8 mouse cellular contexts compared by ENCODE assay signal in genomic region chr4:148166431-148166830, GRCm38 (mm10). TPM values are rescaled to one million over a fixed set of nuclear protein-coding genes. Genes with fewer than 3 reads are reported as not detected.
DNase-seq lines count a peak whose midpoint lies in the region; ATAC-seq and TF ChIP-seq lines count a peak whose summit lies in the region.

No protein-coding gene starts in this region.

- no peak overlapping the region for H3K27ac ChIP-seq in heart, embryonic 13.5 days (replicated peaks)
- H3K27ac ChIP-seq in embryonic facial prominence, embryonic 15.5 days (replicated peaks), result no peak overlapping the region
- H3K27ac ChIP-seq in layer of hippocampus, adult 2 months, result peak overlapping the region; percentile 90
- H3K27ac ChIP-seq in midbrain, embryonic 15.5 days, result peak overlapping the region; percentile 53

- TF ChIP-seq CTCF in layer of hippocampus, adult 2 months (conservative IDR thresholded peaks at IDR 0.05), result no peak

- WGBS in heart, embryonic 13.5 days, result 9% methylated on average over 10 of the region's 10 CpGs
- WGBS in embryonic facial prominence, embryonic 15.5 days, result 5% methylated on average over 10 of the region's 10 CpGs
- WGBS in midbrain, embryonic 15.5 days, result 3% methylated on average over 10 of the region's 10 CpGs

- no peak overlapping the region for H3K9ac ChIP-seq in heart, embryonic 13.5 days
- no peak overlapping the region for H3K9ac ChIP-seq in embryonic facial prominence, embryonic 15.5 days
- peak overlapping the region; percentile 10; the same call in 1 of the 2 replicates for H3K9ac ChIP-seq in midbrain, embryonic 15.5 days

- peaks cover 94% of the 10 kb centered on the region for H3K27me3 ChIP-seq in heart, embryonic 13.5 days (replicated peaks)
- peaks cover 80% of the 10 kb centered on the region for H3K27me3 ChIP-seq in embryonic facial prominence, embryonic 15.5 days
- peaks cover 64% of the 10 kb centered on the region for H3K27me3 ChIP-seq in midbrain, embryonic 15.5 days (replicated peaks)

- ATAC-seq in heart, embryonic 13.5 days (ENCODE audit: extremely low read depth, insufficient number of reproducible peaks, low FRiP score, low TSS enrichment), result no peak
- ATAC-seq in embryonic facial prominence, embryonic 15.5 days (ENCODE audit: insufficient number of reproducible peaks, low FRiP score, low TSS enrichment, low read depth), result no peak
- peak; percentile 49; the same call in 1 of the 2 replicates for ATAC-seq in midbrain, embryonic 15.5 days (replicated peaks)
- ATAC-seq in activated CD4-positive, CD25-positive, alpha-beta regulatory T cell, adult 4 months, result no peak

- H3K9me3 ChIP-seq in heart, embryonic 13.5 days, result no peaks in the 10 kb centered on the region
- H3K9me3 ChIP-seq in embryonic facial prominence, embryonic 15.5 days (replicated peaks), result no peaks in the 10 kb centered on the region
- H3K9me3 ChIP-seq in midbrain, embryonic 15.5 days, result no peaks in the 10 kb centered on the region

- intact Hi-C loops in heart, postnatal 25 days (cut with DNase I), result no loop called here

- H3K4me3 ChIP-seq in heart, embryonic 13.5 days, result peak overlapping the region; percentile 20
- H3K4me3 ChIP-seq in embryonic facial prominence, embryonic 15.5 days (replicated peaks), result peak overlapping the region; percentile 15; the same call in 1 of the 2 replicates
- H3K4me3 ChIP-seq in layer of hippocampus, adult 2 months, result peak overlapping the region; percentile 37; the same call in 1 of the 2 replicates
- H3K4me3 ChIP-seq in midbrain, embryonic 15.5 days, result no peak overlapping the region

- no peaks in the 10 kb centered on the region for H3K36me3 ChIP-seq in heart, embryonic 13.5 days
- H3K36me3 ChIP-seq in embryonic facial prominence, embryonic 15.5 days, result no peaks in the 10 kb centered on the region
- no peaks in the 10 kb centered on the region for H3K36me3 ChIP-seq in midbrain, embryonic 15.5 days (replicated peaks)

- peak overlapping the region; percentile 38 for H3K4me2 ChIP-seq in heart, embryonic 13.5 days
- H3K4me2 ChIP-seq in embryonic facial prominence, embryonic 15.5 days (replicated peaks), result peak overlapping the region; percentile 38
- H3K4me2 ChIP-seq in midbrain, embryonic 15.5 days, result peak overlapping the region; percentile 31

- H3K4me1 ChIP-seq in heart, embryonic 13.5 days, result peaks cover 18% of the 10 kb centered on the region
- H3K4me1 ChIP-seq in embryonic facial prominence, embryonic 15.5 days, result peaks cover 23% of the 10 kb centered on the region
- peaks cover 33% of the 10 kb centered on the region for H3K4me1 ChIP-seq in midbrain, embryonic 15.5 days

- no peak for DNase-seq in heart, postnatal 25 days (ENCODE audit: low spot score)
- DNase-seq in layer of hippocampus, adult 2 months (ENCODE audit: low spot score in 2 of 2), result peak; percentile 77 to 90
- DNase-seq in urinary bladder, postnatal 36 days (ENCODE audit: low spot score in 2 of 2), result no peak
- DNase-seq in ovary, postnatal 14 days (ENCODE audit: low spot score), result no peak

RNA-seq across cellular contexts. Expression of gene Fbxo2, which starts 6.0 kb away (rescaled TPM):
- polyA plus RNA-seq in heart, embryonic 13.5 days (2015; fragmentation: Nextera tagmentation; extraction: Ambion mirVana), result 1.0 and 1.6 TPM in 2 replicates
- total RNA-seq in heart, postnatal 25 days (2021), result under 1 TPM in 1 of 2 experiments, not detected in 1; 0.20 TPM
- 3.7 and 4.2 TPM in 2 replicates for polyA plus RNA-seq in embryonic facial prominence, embryonic 15.5 days (2015; fragmentation: Nextera tagmentation; extraction: Ambion mirVana)
- 100 to 1,000 TPM in 1 of 2 experiments, 10 to 100 TPM in 1; 99.8 to 106 TPM for total RNA-seq in layer of hippocampus, adult 2 months (2021)
- polyA plus RNA-seq in midbrain, embryonic 15.5 days (2015; fragmentation: Nextera tagmentation; extraction: Ambion mirVana), result 5.9 and 6.2 TPM in 2 replicates
- polyA plus RNA-seq in activated CD4-positive, CD25-positive, alpha-beta regulatory T cell, adult 4 months (2017; shearing (Covaris generic)), result not detected

RNA-seq across cellular contexts. Expression of gene Fbxo44, which starts 6.1 kb away (rescaled TPM):
- polyA plus RNA-seq in heart, embryonic 13.5 days (2015; fragmentation: Nextera tagmentation; extraction: Ambion mirVana), result 20.9 and 26.9 TPM in 2 replicates
- 10 to 100 TPM; 16.0 to 16.9 TPM for total RNA-seq in heart, postnatal 25 days (2021)
- polyA plus RNA-seq in embryonic facial prominence, embryonic 15.5 days (2015; fragmentation: Nextera tagmentation; extraction: Ambion mirVana), result 7.8 and 9.2 TPM in 2 replicates
- total RNA-seq in layer of hippocampus, adult 2 months (2021), result 100 to 1,000 TPM; 136 to 141 TPM
- polyA plus RNA-seq in midbrain, embryonic 15.5 days (2015; fragmentation: Nextera tagmentation; extraction: Ambion mirVana), result 93.3 and 97.6 TPM in 2 replicates
- polyA plus RNA-seq in activated CD4-positive, CD25-positive, alpha-beta regulatory T cell, adult 4 months (2017; shearing (Covaris generic)), result 1 to 10 TPM in 1 of 2 experiments, under 1 TPM in 1; 0.29 to 6.2 TPM

RNA-seq across cellular contexts. Expression of gene Fbxo6, which starts 14.5 kb away (rescaled TPM):
- 18.6 and 19.6 TPM in 2 replicates for polyA plus RNA-seq in heart, embryonic 13.5 days (2015; fragmentation: Nextera tagmentation; extraction: Ambion mirVana)
- 10 to 100 TPM; 34.5 to 37.5 TPM for total RNA-seq in heart, postnatal 25 days (2021)
- polyA plus RNA-seq in embryonic facial prominence, embryonic 15.5 days (2015; fragmentation: Nextera tagmentation; extraction: Ambion mirVana), result 20.5 and 22.8 TPM in 2 replicates
- total RNA-seq in layer of hippocampus, adult 2 months (2021), result 10 to 100 TPM; 25.4 to 29.8 TPM
- 21.6 and 21.7 TPM in 2 replicates for polyA plus RNA-seq in midbrain, embryonic 15.5 days (2015; fragmentation: Nextera tagmentation; extraction: Ambion mirVana)
- polyA plus RNA-seq in activated CD4-positive, CD25-positive, alpha-beta regulatory T cell, adult 4 months (2017; shearing (Covaris generic)), result 10 to 100 TPM; 48.2 to 57.2 TPM

RNA-seq across cellular contexts. Expression of gene Draxin, which starts 35.9 kb away (rescaled TPM):
- 0.03 and 0.05 TPM in 2 replicates for polyA plus RNA-seq in heart, embryonic 13.5 days (2015; fragmentation: Nextera tagmentation; extraction: Ambion mirVana)
- total RNA-seq in heart, postnatal 25 days (2021), result under 1 TPM; 0.05 to 0.11 TPM
- 0.63 and 0.79 TPM in 2 replicates for polyA plus RNA-seq in embryonic facial prominence, embryonic 15.5 days (2015; fragmentation: Nextera tagmentation; extraction: Ambion mirVana)
- 1 to 10 TPM in 1 of 2 experiments, under 1 TPM in 1; 0.83 to 1.0 TPM for total RNA-seq in layer of hippocampus, adult 2 months (2021)
- 15.1 and 15.7 TPM in 2 replicates for polyA plus RNA-seq in midbrain, embryonic 15.5 days (2015; fragmentation: Nextera tagmentation; extraction: Ambion mirVana)
- under 1 TPM in 1 of 2 experiments, not detected in 1; 0.11 TPM for polyA plus RNA-seq in activated CD4-positive, CD25-positive, alpha-beta regulatory T cell, adult 4 months (2017; shearing (Covaris generic))

RNA-seq across cellular contexts. Expression of gene Mad2l2, which starts 36.2 kb away (rescaled TPM):
- polyA plus RNA-seq in heart, embryonic 13.5 days (2015; fragmentation: Nextera tagmentation; extraction: Ambion mirVana), result 33.3 and 39.0 TPM in 2 replicates
- 10 to 100 TPM; 11.9 to 12.8 TPM for total RNA-seq in heart, postnatal 25 days (2021)
- 52.7 and 53.1 TPM in 2 replicates for polyA plus RNA-seq in embryonic facial prominence, embryonic 15.5 days (2015; fragmentation: Nextera tagmentation; extraction: Ambion mirVana)
- 10 to 100 TPM; 13.8 to 14.5 TPM for total RNA-seq in layer of hippocampus, adult 2 months (2021)
- polyA plus RNA-seq in midbrain, embryonic 15.5 days (2015; fragmentation: Nextera tagmentation; extraction: Ambion mirVana), result 99.2 and 112 TPM in 2 replicates
- 10 to 100 TPM; 39.2 to 48.2 TPM for polyA plus RNA-seq in activated CD4-positive, CD25-positive, alpha-beta regulatory T cell, adult 4 months (2017; shearing (Covaris generic))

Comparison
In these comparisons a context has a peak if more than half of its experiments do, and no peak if none do; other contexts are left out.
1. H3K27ac ChIP-seq: peak in layer of hippocampus, adult 2 months (single experiment) and midbrain, embryonic 15.5 days (single experiment); none in heart, embryonic 13.5 days (single experiment) and embryonic facial prominence, embryonic 15.5 days (single experiment).
2. DNase-seq: peak in layer of hippocampus, adult 2 months (2 of 2); none in heart, postnatal 25 days (single experiment), urinary bladder, postnatal 36 days (0 of 2) and ovary, postnatal 14 days (single experiment).
3. Peak in every context shown above with its lines, with median percentiles within 50 percentile points of each other: H3K4me2 ChIP-seq.